Mouse (Mus musculus) heart, embryonic 15.5 days (tissue): ENCODE data around the gene Vipr1. TPM values are rescaled to one million over a fixed set of nuclear protein-coding genes. Genes with fewer than 3 reads are reported as not detected.

Experiments used
- ATAC-seq: fragments of 200-750 bp; cut with Nextera tagmentation; replicated peaks from 2 replicates; pipeline ENCODE4 v1.8.0; 2017; ENCODE audit warnings: low read depth, moderate TSS enrichment; ENCODE audit not compliant: insufficient number of reproducible peaks, insufficient read depth, low FRiP score
- H3K27ac ChIP-seq: fragments of 300-500 bp; sonication (generic); 2 replicates; pipeline ENCODE4 v1.5.1; 2015; ENCODE audit warnings: mild to moderate bottlenecking, inconsistent platforms
- H3K27me3 ChIP-seq: fragments of 300-500 bp; sonication (generic); 2 replicates; pipeline ENCODE4 v1.6.1; 2015; ENCODE audit warnings: inconsistent platforms
- H3K36me3 ChIP-seq: fragments of 300-500 bp; sonication (generic); 2 replicates; pipeline ENCODE4 v1.6.1; 2015; ENCODE audit warnings: mild to moderate bottlenecking, inconsistent platforms
- H3K4me1 ChIP-seq: fragments of 300-500 bp; sonication (generic); replicated peaks from 2 replicates; pipeline ENCODE4 v1.6.1; 2015; ENCODE audit warnings: inconsistent platforms
- H3K4me2 ChIP-seq: fragments of 300-500 bp; sonication (generic); 2 replicates; pipeline ENCODE4 v1.6.1; 2015; ENCODE audit warnings: inconsistent platforms, mild to moderate bottlenecking, moderate library complexity
- H3K4me3 ChIP-seq: fragments of 300-500 bp; sonication (generic); 2 replicates; pipeline ENCODE4 v1.5.1; 2015; ENCODE audit warnings: mild to moderate bottlenecking, inconsistent platforms
- H3K9ac ChIP-seq: fragments of 300-500 bp; sonication (generic); 2 replicates; pipeline ENCODE4 v1.6.1; 2015; ENCODE audit warnings: mild to moderate bottlenecking, inconsistent platforms
- H3K9me3 ChIP-seq: fragments of 300-500 bp; sonication (generic); replicated peaks from 2 replicates; pipeline ENCODE4 v1.6.1; 2016; ENCODE audit warnings: inconsistent platforms
- WGBS: fragments of 180-500 bp; shearing (Covaris S2); methylation state at CpG from one replicate; pipeline ENCODE4 v1.1.7; 2015; ENCODE audit warnings: mixed read lengths; 5-methylcytosine and 5-hydroxymethylcytosine counted together
- polyA plus RNA-seq: library from polyadenylated mRNA; unstranded; fragments of >200 nt; fragmentation: Nextera tagmentation; extraction: Ambion mirVana; gene quantifications from 2 replicates; pipeline ENCODE4 v1.2.1, GENCODE M21; 2015

Vipr1 gene
- polyA plus RNA-seq, 1 experiment from 2014 or later, result 0.33 TPM

- Histone ChIP-seq H3K4me2 (no peak overlapping the region), H3K4me3 (no peak overlapping the region), H3K27ac (no peak overlapping the region), H3K4me1 (no peaks in the 10 kb centered on the region), H3K9me3 (no peaks in the 10 kb centered on the region), H3K9ac (no peak overlapping the region), H3K36me3 (no peaks in the 10 kb centered on the region), H3K27me3 (peaks cover 12% of the 10 kb centered on the region; the same call in 1 of the 2 replicates)
- ATAC-seq, result 0 out of 2 replicates have a peak, but pooled peaks have one; percentile 25
- 46% methylated on average over 1 of the region's 1 CpGs for WGBS
These were observed 35.9 kb upstream of the Vipr1 start for GRCm38 (mm10) chr9:121606498-121607096.

GRCm38 (mm10) chr9:121609381-121609780 is 33.1 kb upstream of the Vipr1 start:
- no peak overlapping the region for H3K9ac ChIP-seq
- ATAC-seq, result no peak
- H3K9me3 ChIP-seq, result no peaks in the 10 kb centered on the region
- 59% methylated on average over 6 of the region's 6 CpGs for WGBS
- no peak overlapping the region for H3K4me3 ChIP-seq
- peaks cover 5% of the 10 kb centered on the region for H3K4me1 ChIP-seq
- no peak overlapping the region for H3K4me2 ChIP-seq
- no peaks in the 10 kb centered on the region for H3K36me3 ChIP-seq
- no peak overlapping the region for H3K27ac ChIP-seq
- H3K27me3 ChIP-seq, result peaks cover 12% of the 10 kb centered on the region; the same call in 1 of the 2 replicates

- Histone ChIP-seq H3K9me3 (no peaks in the 10 kb centered on the region), H3K27me3 (peaks cover 12% of the 10 kb centered on the region; the same call in 1 of the 2 replicates), H3K36me3 (no peaks in the 10 kb centered on the region), H3K4me3 (no peak overlapping the region), H3K4me1 (peaks cover 5% of the 10 kb centered on the region), H3K9ac (no peak overlapping the region), H3K4me2 (no peak overlapping the region), H3K27ac (no peak overlapping the region)
- 13% methylated on average over 5 of the region's 5 CpGs for WGBS
- no peak; the same call in 1 of the 2 replicates for ATAC-seq
These were observed 29.3 kb upstream of the Vipr1 start for GRCm38 (mm10) chr9:121613192-121613591.

- no peak for ATAC-seq
- no peaks in the 10 kb centered on the region for H3K36me3 ChIP-seq
- H3K9me3 ChIP-seq, result no peaks in the 10 kb centered on the region
- H3K9ac ChIP-seq, result no peak overlapping the region
- H3K4me1 ChIP-seq, result peaks cover 5% of the 10 kb centered on the region
- no peak overlapping the region for H3K4me2 ChIP-seq
- no peak overlapping the region for H3K4me3 ChIP-seq
- peaks cover 6% of the 10 kb centered on the region; the same call in 1 of the 2 replicates for H3K27me3 ChIP-seq
- no peak overlapping the region for H3K27ac ChIP-seq
These were observed 28.2 kb upstream of the Vipr1 start for GRCm38 (mm10) chr9:121614241-121614757.

- no peak overlapping the region for H3K4me3 ChIP-seq
- 58% methylated on average over 3 of the region's 3 CpGs for WGBS
- no peak overlapping the region for H3K4me2 ChIP-seq
- no peaks in the 10 kb centered on the region for H3K36me3 ChIP-seq
- peaks cover 3% of the 10 kb centered on the region; the same call in 1 of the 2 replicates for H3K27me3 ChIP-seq
- no peak overlapping the region for H3K9ac ChIP-seq
- no peak for ATAC-seq
- no peaks in the 10 kb centered on the region for H3K9me3 ChIP-seq
- H3K4me1 ChIP-seq, result peaks cover 5% of the 10 kb centered on the region
- no peak overlapping the region for H3K27ac ChIP-seq
These were observed 26.0 kb upstream of the Vipr1 start for GRCm38 (mm10) chr9:121616471-121616870.

GRCm38 (mm10) chr9:121619441-121619840 is 23.1 kb upstream of the Vipr1 start:
- no peaks in the 10 kb centered on the region for H3K9me3 ChIP-seq
- H3K27me3 ChIP-seq, result peaks cover 3% of the 10 kb centered on the region; the same call in 1 of the 2 replicates
- no peak for ATAC-seq
- 52% methylated on average over 7 of the region's 7 CpGs for WGBS
- H3K4me1 ChIP-seq, result 0 out of 2 replicates have a peak, but pooled peaks cover 3% of the 10 kb centered on the region
- H3K4me2 ChIP-seq, result no peak overlapping the region
- no peak overlapping the region for H3K4me3 ChIP-seq
- no peak overlapping the region for H3K9ac ChIP-seq
- H3K27ac ChIP-seq, result no peak overlapping the region
- H3K36me3 ChIP-seq, result no peaks in the 10 kb centered on the region

GRCm38 (mm10) chr9:121623235-121623634 is 19.3 kb upstream of the Vipr1 start:
- whole genome bisulfite sequencing, result 90% methylated on average over 4 of the region's 4 CpGs
- Histone ChIP-seq H3K4me3 (no peak overlapping the region), H3K36me3 (no peaks in the 10 kb centered on the region), H3K9me3 (no peaks in the 10 kb centered on the region), H3K27me3 (peaks cover 3% of the 10 kb centered on the region; the same call in 1 of the 2 replicates), H3K4me1 (0 out of 2 replicates have a peak, but pooled peaks cover 3% of the 10 kb centered on the region), H3K27ac (no peak overlapping the region), H3K4me2 (no peak overlapping the region), H3K9ac (no peak overlapping the region)
- ATAC-seq, result no peak

GRCm38 (mm10) chr9:121624920-121625319 is 17.6 kb upstream of the Vipr1 start:
- no peaks in the 10 kb centered on the region for H3K27me3 ChIP-seq
- whole genome bisulfite sequencing, result 82% methylated on average over 2 of the region's 2 CpGs

GRCm38 (mm10) chr9:121630627-121631026 is 11.9 kb upstream of the Vipr1 start:
- Histone ChIP-seq H3K27ac (no peak overlapping the region), H3K4me2 (no peak overlapping the region)
- no peak for ATAC-seq

More at GRCm38 (mm10) chr9:121624920-121625319, 17.6 kb upstream of the Vipr1 start:
- ATAC-seq, result no peak
- no peak overlapping the region for H3K27ac ChIP-seq
- H3K9ac ChIP-seq, result no peak overlapping the region
- 0 out of 2 replicates have a peak, but pooled peaks cover 3% of the 10 kb centered on the region for H3K4me1 ChIP-seq
- no peak overlapping the region for H3K4me2 ChIP-seq
- H3K9me3 ChIP-seq, result no peaks in the 10 kb centered on the region
- no peaks in the 10 kb centered on the region for H3K36me3 ChIP-seq
- H3K4me3 ChIP-seq, result no peak overlapping the region

GRCm38 (mm10) chr9:121631946-121632345 is 10.6 kb upstream of the Vipr1 start:
- Histone ChIP-seq H3K4me1 (peaks cover 7% of the 10 kb centered on the region), H3K9ac (no peak overlapping the region), H3K27ac (no peak overlapping the region), H3K4me3 (no peak overlapping the region), H3K9me3 (no peaks in the 10 kb centered on the region), H3K36me3 (no peaks in the 10 kb centered on the region), H3K27me3 (peaks cover 20% of the 10 kb centered on the region), H3K4me2 (no peak overlapping the region)
- ATAC-seq, result no peak
- WGBS, result 35% methylated on average over 4 of the region's 4 CpGs

More at GRCm38 (mm10) chr9:121630627-121631026, 11.9 kb upstream of the Vipr1 start:
- H3K4me1 ChIP-seq, result peaks cover 7% of the 10 kb centered on the region
- no peak overlapping the region for H3K9ac ChIP-seq
- no peaks in the 10 kb centered on the region for H3K36me3 ChIP-seq
- no peak overlapping the region for H3K4me3 ChIP-seq
- WGBS, result 78% methylated on average over 1 of the region's 1 CpGs
- H3K27me3 ChIP-seq, result peaks cover 9% of the 10 kb centered on the region
- no peaks in the 10 kb centered on the region for H3K9me3 ChIP-seq

GRCm38 (mm10) chr9:121632891-121633290 is 9.6 kb upstream of the Vipr1 start:
- ATAC-seq, result no peak
- Histone ChIP-seq H3K27me3 (peaks cover 20% of the 10 kb centered on the region), H3K27ac (no peak overlapping the region), H3K4me3 (no peak overlapping the region), H3K4me2 (no peak overlapping the region), H3K4me1 (peaks cover 7% of the 10 kb centered on the region), H3K9me3 (no peaks in the 10 kb centered on the region), H3K36me3 (no peaks in the 10 kb centered on the region), H3K9ac (no peak overlapping the region)
- WGBS, result 91% methylated on average over 10 of the region's 10 CpGs

- peaks cover 7% of the 10 kb centered on the region for H3K4me1 ChIP-seq
- H3K27ac ChIP-seq, result no peak overlapping the region
- 62% methylated on average over 6 of the region's 6 CpGs for WGBS
- H3K9ac ChIP-seq, result no peak overlapping the region
- H3K9me3 ChIP-seq, result no peaks in the 10 kb centered on the region
- no peaks in the 10 kb centered on the region for H3K36me3 ChIP-seq
- no peak overlapping the region for H3K4me3 ChIP-seq
- ATAC-seq, result no peak
- peaks cover 22% of the 10 kb centered on the region for H3K27me3 ChIP-seq
- H3K4me2 ChIP-seq, result no peak overlapping the region
These were observed 9.2 kb upstream of the Vipr1 start for GRCm38 (mm10) chr9:121633306-121633705.
